Mouse (Mus musculus): Measurements from ENCODE around the gene Pbx3.

Gene Pbx3

DNA sequence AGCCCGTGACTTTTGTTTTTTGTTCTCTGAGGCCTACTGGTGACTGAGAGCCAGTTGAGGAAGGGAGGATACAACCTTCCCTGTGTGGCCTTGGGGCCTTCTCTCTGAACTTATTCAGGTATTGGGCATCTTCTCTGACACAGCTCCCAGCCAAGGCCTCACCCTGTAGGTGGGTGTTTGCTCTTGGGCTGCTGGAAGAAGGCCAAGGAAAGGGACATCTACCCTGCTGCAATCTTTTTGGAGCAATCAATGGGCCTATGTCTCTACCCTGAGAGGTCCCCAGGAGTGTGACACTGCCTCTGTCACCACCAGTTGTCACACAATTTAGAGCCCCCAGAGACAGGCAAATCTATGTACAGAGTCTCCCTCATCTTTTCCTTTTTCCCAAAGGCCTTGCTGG, 226.5 kb downstream of the Pbx3 start:
- ATAC-seq (ENCODE audit: low TSS enrichment): no peak

DNA sequence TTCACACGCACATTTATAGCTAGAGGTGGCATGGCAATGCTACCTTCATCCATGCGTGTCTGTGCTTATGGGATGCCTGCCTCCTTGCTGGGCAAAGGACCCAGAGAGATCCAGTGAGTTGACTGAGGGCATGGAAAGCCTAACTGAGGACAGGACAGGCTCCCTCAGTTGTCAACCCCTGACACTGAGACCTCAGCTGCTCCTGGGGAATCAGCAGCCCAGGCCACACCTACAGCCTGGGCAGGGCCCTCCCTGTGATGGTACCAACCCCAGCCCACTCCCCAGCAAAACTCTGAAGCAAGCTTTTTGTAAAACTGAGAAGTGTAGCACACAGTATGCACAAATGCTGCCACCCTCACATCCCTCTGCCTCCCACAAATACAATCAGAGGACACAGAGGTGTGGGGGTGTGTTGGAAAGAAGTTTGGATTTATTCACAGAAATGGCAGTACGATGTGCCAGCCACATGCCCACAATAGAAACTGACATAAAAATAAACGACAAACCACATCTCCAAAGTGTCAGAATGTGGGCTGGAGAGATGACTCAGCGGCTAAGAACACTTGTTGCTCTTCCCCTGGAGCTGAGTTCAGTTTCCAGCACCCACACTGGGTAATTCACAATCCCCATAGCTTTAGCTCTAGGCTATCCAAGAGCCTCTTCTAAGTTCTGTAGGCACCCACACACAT, 233.3 kb downstream of the Pbx3 start:
- ATAC-seq (ENCODE audit: low TSS enrichment): peak; percentile 99

DNA sequence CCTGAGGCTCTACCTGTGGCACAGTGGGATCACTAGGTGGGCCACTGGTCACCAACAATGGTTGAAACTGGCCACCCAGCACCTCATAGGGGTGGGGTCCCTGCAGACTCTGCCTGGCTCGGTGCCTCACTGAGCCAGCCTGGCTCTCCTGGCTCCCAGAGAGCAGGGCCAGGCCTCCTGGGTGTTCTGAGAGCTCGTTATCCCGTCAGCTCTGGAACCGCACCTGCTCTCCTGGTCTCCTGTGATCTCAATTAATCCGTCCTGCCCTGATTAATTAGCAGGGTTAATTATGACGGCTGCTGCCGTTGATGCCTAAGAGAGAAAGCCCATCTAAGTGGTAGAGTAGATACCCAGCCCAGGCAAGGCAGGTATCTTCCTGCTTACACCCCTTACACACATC, 237.6 kb downstream of the Pbx3 start:
- ATAC-seq (ENCODE audit: low TSS enrichment): no peak

DNA sequence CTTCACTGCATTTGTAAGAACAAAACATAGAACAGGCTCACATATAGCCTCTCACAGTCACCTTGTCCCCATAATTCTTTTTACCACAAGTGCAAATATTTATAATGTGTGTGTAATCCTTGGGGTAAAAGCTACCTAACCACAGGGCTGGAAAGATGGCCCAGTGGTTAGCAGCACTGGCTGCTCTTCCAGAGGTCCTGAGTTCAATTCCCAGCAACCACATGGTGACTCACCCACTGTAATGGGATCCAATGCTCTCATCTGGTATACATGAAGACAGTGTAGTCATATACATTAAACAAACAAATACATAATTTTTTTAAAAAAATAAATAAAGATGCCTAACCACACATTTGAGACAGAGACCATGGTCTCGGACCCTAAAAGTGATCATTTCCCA, 240.2 kb downstream of the Pbx3 start:
- no peak for ATAC-seq (ENCODE audit: low TSS enrichment)

DNA sequence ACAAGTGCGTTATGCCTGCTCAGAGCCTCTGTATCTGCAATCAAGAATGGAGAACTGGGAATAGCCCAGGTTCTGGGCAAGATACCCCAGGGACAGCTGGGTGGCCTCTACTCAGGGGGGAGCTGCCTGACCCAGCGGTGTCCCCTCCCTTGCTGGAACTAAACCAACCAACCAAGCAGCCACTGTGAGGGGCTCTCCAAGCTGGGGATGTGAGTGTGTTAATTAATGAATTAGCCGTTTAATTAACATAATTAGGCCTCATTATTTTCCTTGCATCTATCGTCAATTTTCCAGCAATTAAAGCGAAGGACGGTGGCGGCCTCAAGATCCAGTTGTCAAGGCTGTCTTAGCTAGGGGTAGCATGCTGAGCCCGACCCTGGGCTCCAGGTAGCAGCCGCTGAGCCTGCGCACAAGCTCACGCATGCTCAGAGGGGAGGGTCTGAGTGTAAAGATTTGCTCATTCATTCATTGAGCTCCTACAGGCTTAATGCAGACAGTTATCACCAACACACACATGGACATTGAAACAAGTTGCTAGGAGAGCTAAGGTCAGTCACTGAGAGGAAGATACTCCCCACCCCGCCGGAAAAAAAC, 243.2 kb downstream of the Pbx3 start:
- no peak for ATAC-seq (ENCODE audit: low TSS enrichment)

DNA sequence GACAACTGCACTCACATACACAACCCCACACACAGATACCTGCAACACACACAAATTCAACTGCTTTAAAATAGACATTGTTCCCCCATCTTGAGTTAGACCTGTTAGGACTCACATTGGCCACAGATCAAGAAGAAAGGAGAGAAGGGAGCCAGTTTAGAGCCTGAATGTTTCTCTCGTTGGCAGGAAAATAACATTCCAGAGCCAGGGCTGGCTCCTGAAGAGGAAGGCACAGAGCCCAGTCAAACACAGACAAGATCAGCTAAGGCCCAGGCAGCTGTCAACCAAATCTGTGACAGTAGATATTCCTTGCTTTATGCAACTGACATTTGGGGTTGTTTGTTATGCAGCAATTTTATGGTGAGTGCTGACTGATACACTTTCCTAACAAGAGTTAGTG, 245.1 kb downstream of the Pbx3 start:
- no peak for ATAC-seq (ENCODE audit: low TSS enrichment)

DNA sequence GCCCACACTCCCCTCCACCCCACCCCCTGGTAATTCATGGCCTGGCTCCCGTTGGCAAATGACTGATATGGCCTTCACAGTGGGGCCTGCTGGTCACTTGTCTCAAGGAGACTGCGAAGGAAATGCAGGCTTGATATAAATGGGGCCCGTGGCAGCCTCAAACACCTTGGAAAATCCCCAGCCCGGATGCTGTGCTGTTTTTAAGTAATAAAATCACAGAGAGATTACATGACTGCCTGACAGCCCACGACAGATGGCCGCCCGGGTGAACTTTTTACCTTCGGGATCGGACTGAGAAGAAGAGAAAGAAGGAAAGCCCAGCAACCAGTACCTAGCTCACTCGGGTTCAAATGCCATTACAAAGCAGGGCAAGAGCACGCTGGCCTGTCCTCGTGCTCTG, 249.0 kb downstream of the Pbx3 start:
- ATAC-seq (ENCODE audit: low TSS enrichment): no peak
